Comparison of ENCODE assay signal across 9 mouse cellular contexts in the genomic region with DNA sequence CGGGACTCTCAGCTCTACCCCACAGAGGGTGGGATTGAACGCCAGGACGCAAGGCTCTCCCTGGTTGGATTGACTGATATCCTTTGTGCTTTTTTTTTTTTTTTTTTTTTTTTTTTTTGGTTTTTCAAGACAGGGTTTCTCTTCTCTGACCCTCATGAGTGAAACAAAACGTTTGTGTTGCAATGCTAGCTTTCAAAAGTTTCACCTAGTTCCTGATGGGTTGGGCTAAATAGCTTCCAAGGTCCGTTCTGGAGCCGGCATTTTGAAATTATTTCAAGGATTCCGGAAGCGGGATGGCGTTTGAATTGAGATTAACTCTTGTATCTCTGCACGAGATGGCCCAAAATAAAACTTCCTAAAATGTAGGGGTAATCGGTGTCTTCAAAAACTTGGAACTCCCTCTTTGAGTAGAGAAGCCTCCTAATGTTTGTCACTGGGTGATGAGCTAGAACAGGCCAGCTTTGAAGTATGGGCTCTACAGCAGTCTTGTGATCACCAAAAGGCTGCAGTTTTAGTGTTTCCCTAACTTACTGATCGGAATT. TPM values are rescaled to one million over a fixed set of nuclear protein-coding genes. Genes with fewer than 3 reads are reported as not detected.
DNase-seq lines count a peak whose midpoint lies in the region; ATAC-seq and TF ChIP-seq lines count a peak whose summit lies in the region.
"Had no signal": no experiment of that assay in that cellular context is flagged by ENCODE, and none has a peak within 500 bp of the region (broad histone marks: within the 10 kb centered on the region; RNA-seq: fewer than 3 reads in every experiment).

No protein-coding gene starts in this region.

- H3K4me3 ChIP-seq in gastrocnemius, adult 2 months, result peak overlapping the region; percentile 97
- peak overlapping the region in 1 of 3 experiments; percentile 69 for H3K4me3 ChIP-seq in CH12.LX (replicated peaks in 1 of 3; ENCODE audit: low read depth in 2 of 3, low read length in 2 of 3, poor library complexity in 1 of 3)
- no peak overlapping the region for H3K4me3 ChIP-seq in forebrain, embryonic 13.5 days
- H3K4me3 ChIP-seq in liver, embryonic 11.5 days (ENCODE audit: low read depth, low read length), result peak overlapping the region; percentile 99

- peaks cover 0 to 38% of the 10 kb centered on the region in 2 experiments; a peak in 2 of 4 replicates for H3K4me1 ChIP-seq in CH12.LX (ENCODE audit: control insufficient read depth in 1 of 2, insufficient read depth in 2 of 2)
- H3K4me1 ChIP-seq in forebrain, embryonic 13.5 days, result peaks cover 44% of the 10 kb centered on the region
- H3K4me1 ChIP-seq in liver, embryonic 11.5 days (replicated peaks; ENCODE audit: control insufficient read depth, insufficient read depth, low read length), result peaks cover 47% of the 10 kb centered on the region

- H3K36me3 ChIP-seq in CH12.LX (replicated peaks in 1 of 2; ENCODE audit: control insufficient read depth in 1 of 2, insufficient read depth in 1 of 2, low read length in 1 of 2), result peaks cover 0 to 12% of the 10 kb centered on the region in 2 experiments
- no peaks in the 10 kb centered on the region for H3K36me3 ChIP-seq in forebrain, embryonic 13.5 days (ENCODE audit: poor library complexity, severe bottlenecking)
- H3K36me3 ChIP-seq in liver, embryonic 11.5 days (ENCODE audit: control insufficient read depth, insufficient read depth, low read length), result peaks cover 5% of the 10 kb centered on the region; the same call in 1 of the 2 replicates

- 0 out of 2 replicates have a peak overlapping the region, but pooled peaks have one; percentile 90 for H3K4me2 ChIP-seq in CH12.LX (ENCODE audit: insufficient read depth, low read depth, poor library complexity, severe bottlenecking)
- peak overlapping the region; percentile 79 for H3K4me2 ChIP-seq in forebrain, embryonic 13.5 days
- H3K4me2 ChIP-seq in liver, embryonic 11.5 days, result peak overlapping the region; percentile 79

- H3K9me3 ChIP-seq in CH12.LX (replicated peaks; ENCODE audit: low read length), result no peaks in the 10 kb centered on the region
- no peaks in the 10 kb centered on the region for H3K9me3 ChIP-seq in forebrain, embryonic 13.5 days (replicated peaks)
- no peaks in the 10 kb centered on the region for H3K9me3 ChIP-seq in liver, embryonic 11.5 days (ENCODE audit: control insufficient read depth, low read length)

- TF ChIP-seq CTCF in gastrocnemius, adult 2 months (IDR thresholded peaks at IDR 0.05), result no peak
- no peak for TF ChIP-seq CTCF in CH12.LX (conservative IDR thresholded peaks at IDR 0.05 in 1 of 2, IDR thresholded peaks at IDR 0.05 in 1 of 2; ENCODE audit: low read depth in 2 of 2, low read length in 2 of 2)

- intact Hi-C loops in gastrocnemius, adult 2 months (cut with DNase I), result no loop called here

- ATAC-seq in forebrain, embryonic 13.5 days, result no peak
- ATAC-seq in liver, embryonic 11.5 days (replicated peaks; ENCODE audit: low FRiP score), result no peak

- no peaks in the 10 kb centered on the region for H3K27me3 ChIP-seq in CH12.LX (replicated peaks)
- no peaks in the 10 kb centered on the region for H3K27me3 ChIP-seq in forebrain, embryonic 13.5 days
- H3K27me3 ChIP-seq in liver, embryonic 11.5 days (replicated peaks; ENCODE audit: control insufficient read depth, insufficient read depth, low read length), result no peaks in the 10 kb centered on the region

- no peak for TF ChIP-seq POLR2A in CH12.LX (IDR thresholded peaks at IDR 0.05; ENCODE audit: low read depth, low read length)

- TF ChIP-seq RAD21 in CH12.LX (IDR thresholded peaks at IDR 0.05; ENCODE audit: low read depth, low read length), result no peak

- in situ Hi-C loops in CH12.LX (cut with MboI; ENCODE audit: low pct_ligation_motif_present, low pct_unique_long_range_greater_than_20kb, low sequenced_read_pairs), result no loop called here

- no peak for DNase-seq in gastrocnemius, adult 2 months
- DNase-seq in gastrocnemius, postnatal 25 days, result no peak
- DNase-seq in CH12.LX (ENCODE audit: extremely low read depth), result no peak
- DNase-seq in liver, embryonic 11.5 days (ENCODE audit: low spot score), result no peak
- no peak for DNase-seq in T-cell, adult 2 months (ENCODE audit: low spot score)
- no peak for DNase-seq in cerebellum, adult 11-12 months
- DNase-seq in ovary, postnatal 36 days (ENCODE audit: low spot score), result no peak
- DNase-seq: cerebellum, postnatal 10 days had no signal

- dilution Hi-C loops in CH12.LX (cut with MboI; ENCODE audit: extremely low pct_ligation_motif_present, extremely low pct_unique_long_range_greater_than_20kb, low sequenced_read_pairs), result no loop called here

- WGBS in forebrain, embryonic 13.5 days, result 62% methylated on average over 12 of the region's 12 CpGs
- 16% methylated on average over 12 of the region's 12 CpGs for WGBS in liver, embryonic 11.5 days

- H3K79me2 ChIP-seq in CH12.LX (replicated peaks; ENCODE audit: control insufficient read depth, extremely low read depth, insufficient read depth, poor library complexity, severe bottlenecking), result no peaks in the 10 kb centered on the region

- no peak for TF ChIP-seq EP300 in CH12.LX (IDR thresholded peaks at IDR 0.05; ENCODE audit: low read length)

- H3K9ac ChIP-seq in CH12.LX (ENCODE audit: insufficient read depth, low read depth), result no peak overlapping the region
- H3K9ac ChIP-seq in forebrain, embryonic 13.5 days, result no peak overlapping the region
- H3K9ac ChIP-seq in liver, embryonic 11.5 days (ENCODE audit: low read depth, low read length), result peak overlapping the region; percentile 95

- peak overlapping the region; percentile 91; the same call in 1 of the 2 replicates for H3K27ac ChIP-seq in gastrocnemius, adult 2 months
- H3K27ac ChIP-seq in CH12.LX (ENCODE audit: insufficient read depth, low read depth), result no peak overlapping the region
- no peak overlapping the region for H3K27ac ChIP-seq in forebrain, embryonic 13.5 days
- H3K27ac ChIP-seq in liver, embryonic 11.5 days (ENCODE audit: low read depth, low read length), result peak overlapping the region; percentile 94

TF ChIP-seq in CH12.LX, 34 proteins besides CTCF, POLR2A, EP300 and RAD21:
- TF ChIP-seq MAFK (IDR thresholded peaks at IDR 0.05; ENCODE audit: insufficient replicate concordance, low read length) (no peak), TCF12 (IDR thresholded peaks at IDR 0.05; ENCODE audit: low read depth, low read length) (no peak), ELF1 (IDR thresholded peaks at IDR 0.05; ENCODE audit: low read depth, low read length) (no peak), BHLHE40 (IDR thresholded peaks at IDR 0.05; ENCODE audit: low read depth, low read length) (no peak), SMC3 (IDR thresholded peaks at IDR 0.05; ENCODE audit: low read depth, low read length) (no peak), ZNF384 (IDR thresholded peaks at IDR 0.05; ENCODE audit: low read depth, low read length) (0 out of 2 replicates have a peak, but pooled peaks have one; percentile 17), CHD2 (IDR thresholded peaks at IDR 0.05; ENCODE audit: low read length) (no peak)

RNA-seq across cellular contexts. Expression of a gene that starts 2.1 kb away (rescaled TPM):
- total RNA-seq in gastrocnemius, adult 2 months (2021), result 10 to 100 TPM; 32.2 to 42.6 TPM
- 10 to 100 TPM; 19.3 to 24.2 TPM for total RNA-seq in gastrocnemius, postnatal 25 days (2021)
- total RNA-seq in CH12.LX (2012; rRNA removed) (15.2 and 22.6 TPM in 2 replicates), CH12.LX (2014; rRNA removed) (35.1 and 37.6 TPM in 2 replicates)
- 30.1 and 33.4 TPM in 2 replicates for polyA plus RNA-seq in CH12.LX (2012; ENCODE audit: insufficient read length, low read depth)
- polyA plus RNA-seq in forebrain, embryonic 13.5 days (2015; fragmentation: Nextera tagmentation; extraction: Ambion mirVana), result 23.0 and 24.4 TPM in 2 replicates
- 122 and 148 TPM in 2 replicates for polyA plus RNA-seq in liver, embryonic 11.5 days (2014; fragmentation: Nextera tagmentation; extraction: Ambion mirVana)

Comparison
In these comparisons a context has a peak if more than half of its experiments do, and no peak if none do; other contexts are left out.
1. H3K27ac ChIP-seq: peak in gastrocnemius, adult 2 months (single experiment) and liver, embryonic 11.5 days (single experiment); none in CH12.LX (single experiment) and forebrain, embryonic 13.5 days (single experiment).
2. Peak in every context shown above with its lines, with median percentiles within 50 percentile points of each other: H3K4me2 ChIP-seq.